Mouse (Mus musculus): ENCODE measurements at regions not wholly inside any gene's neighbourhood (a gene's known extent, or its start where the extent isn't known, plus 50 kb on each side); places are given as distances from the start of the nearest gene placed in this dataset.
"Not testable (repeated sequence)": the region's sequence is repeated elsewhere in the genome, so short reads cannot be mapped to it uniquely, and the experiment has no call there.

DNA sequence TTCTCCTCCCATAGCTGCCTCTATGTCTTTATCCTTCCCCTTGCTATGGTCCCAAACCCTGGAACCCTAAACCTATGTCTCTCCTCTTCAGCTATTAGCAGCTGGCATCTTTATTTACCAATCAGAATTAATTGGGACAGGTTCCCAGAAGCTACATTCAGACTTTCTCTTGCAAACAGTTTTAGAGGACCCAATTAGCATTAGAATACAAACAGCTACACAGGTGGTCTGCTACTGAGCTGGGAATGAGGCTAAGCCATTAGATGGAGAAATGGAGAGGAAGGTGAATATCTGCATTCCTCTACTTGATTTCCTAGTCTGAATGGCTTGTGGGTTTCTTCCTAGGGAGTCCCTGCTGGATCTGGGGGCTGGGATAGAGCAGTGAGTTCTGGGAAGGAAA, 611.9 kb downstream of the A830018L16Rik start:
- DNase-seq (ENCODE audit: low spot score in 2 of 2): no peak

DNA sequence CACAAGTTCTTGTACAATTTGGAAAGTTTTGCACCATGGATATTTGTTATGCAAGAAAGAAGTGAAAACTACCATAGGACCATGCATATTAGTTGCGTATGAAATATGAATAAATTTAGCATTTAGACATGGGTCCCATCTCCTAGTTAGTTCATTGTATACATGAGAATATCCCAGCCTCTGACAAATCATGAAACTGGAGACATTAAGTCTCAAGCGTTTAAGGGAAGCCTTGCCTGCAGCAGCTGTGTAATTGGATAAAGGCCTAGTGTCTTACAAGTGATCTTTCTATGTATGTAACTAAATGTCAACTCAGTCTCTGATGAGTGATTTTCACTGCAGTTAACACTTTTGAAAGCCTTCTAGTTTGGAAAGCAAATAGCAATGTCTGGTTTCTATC, 613.5 kb downstream of the A830018L16Rik start:
- DNase-seq (ENCODE audit: low spot score in 2 of 2): no peak

DNA sequence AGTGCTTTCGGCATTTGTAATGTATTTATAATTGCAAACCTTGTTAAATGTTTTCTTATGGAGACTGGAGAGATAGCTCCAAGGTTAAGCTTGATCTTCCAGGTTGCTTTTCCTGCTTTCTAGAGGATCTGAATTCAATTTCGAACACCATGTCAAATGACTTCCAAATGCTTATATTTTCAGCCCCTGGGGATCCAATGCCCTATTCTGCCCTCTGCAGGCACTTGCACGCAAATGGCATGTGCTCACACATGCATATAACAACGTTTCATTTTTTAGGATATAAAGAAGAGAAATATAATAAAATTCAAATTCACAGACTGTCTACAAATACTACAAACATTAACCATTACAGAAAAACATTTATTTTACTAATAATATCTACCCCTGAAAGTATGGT, 614.2 kb downstream of the A830018L16Rik start:
- no peak for DNase-seq (ENCODE audit: low spot score in 2 of 2)

DNA sequence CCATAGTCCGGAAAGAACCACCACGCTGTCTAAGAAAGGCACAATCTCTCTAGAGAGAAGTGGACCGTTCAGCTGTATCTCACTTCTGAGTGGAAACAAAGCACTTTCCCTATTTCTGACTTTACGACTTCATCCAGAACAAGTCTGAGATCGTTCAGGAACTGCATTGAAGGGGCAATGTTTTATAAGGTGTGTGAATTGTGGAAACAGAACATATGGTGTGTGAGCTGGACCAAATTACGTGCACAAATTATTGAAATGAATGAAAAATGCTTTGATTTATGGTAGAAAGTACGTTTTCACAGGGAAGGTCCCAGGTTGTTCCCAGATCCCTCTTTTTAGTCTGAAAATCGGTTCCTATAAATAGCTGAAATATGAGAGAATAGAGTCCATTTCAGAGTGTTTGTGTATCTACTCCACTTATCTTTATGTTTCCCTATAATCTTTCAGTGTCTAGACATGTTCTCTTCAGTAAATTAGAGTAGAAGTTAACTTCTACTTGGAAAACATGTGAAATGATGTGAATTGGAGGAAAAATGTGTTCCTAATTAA, 638.1 kb downstream of the A830018L16Rik start:
- no peak for DNase-seq (ENCODE audit: low spot score in 2 of 2)

DNA sequence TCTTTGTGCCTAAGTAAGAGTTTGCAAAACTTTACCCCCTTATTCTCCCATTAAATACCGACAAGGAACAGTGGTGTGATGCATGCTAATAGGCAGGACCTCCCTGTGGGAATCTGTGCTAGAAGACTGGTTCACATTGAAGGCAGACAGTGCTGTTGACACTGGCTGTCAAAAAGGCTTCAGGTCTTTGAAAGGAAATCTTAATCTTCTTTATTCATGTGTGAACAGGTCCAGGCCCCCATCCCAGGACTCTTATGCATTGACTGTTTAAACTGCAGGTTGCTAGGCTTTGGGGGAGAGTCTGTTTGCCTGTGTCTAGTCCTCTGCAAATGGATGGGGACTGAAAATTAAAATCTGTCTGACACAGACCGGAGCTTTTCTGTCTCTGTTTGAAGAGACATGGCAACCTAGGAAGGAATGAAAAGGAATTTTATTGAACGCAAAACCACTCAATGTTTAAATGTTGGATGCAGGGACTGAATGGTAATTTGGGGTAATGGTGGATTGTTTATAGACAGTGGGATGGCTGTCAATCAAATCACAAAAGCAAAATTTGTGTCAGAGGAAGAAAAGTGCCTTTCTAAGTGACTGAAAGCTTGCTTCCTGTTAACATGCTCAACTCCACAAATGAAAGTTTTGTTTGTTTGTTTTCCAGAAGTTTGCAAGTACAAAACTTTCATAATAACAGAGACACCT, 642.1 kb downstream of the A830018L16Rik start:
- no peak for DNase-seq (ENCODE audit: low spot score in 2 of 2)

DNA sequence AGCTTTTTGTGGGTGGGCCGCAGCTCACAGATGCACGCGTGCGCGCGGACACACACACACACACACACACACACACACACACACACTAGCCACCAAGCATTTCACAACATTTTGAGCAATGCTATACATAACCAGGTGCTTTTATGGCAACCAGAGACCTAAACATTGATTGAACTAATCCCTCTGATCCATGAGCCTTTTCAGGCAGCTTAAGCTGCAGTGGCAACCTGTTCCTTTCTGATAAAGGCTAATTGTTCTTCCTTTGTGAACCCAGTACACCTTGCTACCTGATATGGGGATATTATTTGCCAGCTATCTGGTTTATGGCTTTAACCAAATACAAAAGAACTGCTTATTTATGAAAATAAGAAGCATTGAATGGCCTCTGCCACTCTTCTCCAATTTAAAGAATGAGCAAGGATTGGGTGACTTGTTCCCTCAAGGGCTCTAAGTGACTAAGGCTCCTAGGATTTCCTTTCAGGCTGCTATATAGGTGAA, 651.2 kb downstream of the A830018L16Rik start:
- no peak for DNase-seq (ENCODE audit: low spot score in 2 of 2)

DNA sequence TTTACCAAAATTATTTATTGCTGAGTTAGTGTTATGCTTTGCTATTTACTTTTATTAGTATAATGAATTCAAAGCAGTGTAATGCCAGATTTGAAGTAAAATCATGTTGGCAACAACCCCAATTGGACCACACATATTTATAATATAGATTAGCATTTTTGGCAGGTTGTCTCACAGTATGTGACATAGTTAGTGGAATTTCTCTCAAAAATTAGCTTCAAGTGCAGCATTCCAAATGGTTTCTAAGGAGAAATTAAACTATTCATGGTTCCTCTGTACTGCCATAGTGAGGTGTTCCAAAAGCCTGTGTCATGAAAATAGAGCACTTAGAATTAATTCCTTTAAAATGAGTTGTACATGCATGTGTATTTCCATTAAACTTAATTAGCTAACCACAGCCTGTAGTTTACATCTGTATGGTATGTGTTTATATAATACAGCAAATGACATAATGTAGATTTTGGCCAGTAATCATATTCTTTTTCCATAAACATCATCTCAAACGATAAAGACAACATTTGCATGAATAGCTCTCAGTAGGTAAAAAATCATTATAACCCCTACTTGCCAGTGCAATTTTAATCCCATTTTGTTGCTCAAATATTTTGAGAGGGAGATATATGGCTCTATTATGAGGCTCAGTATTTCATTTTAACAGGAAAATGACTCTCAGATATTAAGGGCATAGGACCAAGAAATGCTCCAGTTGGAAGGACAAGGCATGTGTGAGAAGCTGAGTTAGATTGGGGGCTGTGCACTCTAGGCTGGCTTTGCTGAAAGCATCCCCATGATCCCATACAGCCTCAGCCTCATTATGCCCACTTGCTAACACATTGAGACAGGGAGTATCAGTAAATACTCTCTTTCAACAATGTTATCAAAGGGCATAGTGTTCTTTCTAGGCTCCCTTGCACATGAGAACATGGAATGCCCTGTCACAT, 678.9 kb downstream of the A830018L16Rik start:
- DNase-seq (ENCODE audit: low spot score in 2 of 2): no peak

DNA sequence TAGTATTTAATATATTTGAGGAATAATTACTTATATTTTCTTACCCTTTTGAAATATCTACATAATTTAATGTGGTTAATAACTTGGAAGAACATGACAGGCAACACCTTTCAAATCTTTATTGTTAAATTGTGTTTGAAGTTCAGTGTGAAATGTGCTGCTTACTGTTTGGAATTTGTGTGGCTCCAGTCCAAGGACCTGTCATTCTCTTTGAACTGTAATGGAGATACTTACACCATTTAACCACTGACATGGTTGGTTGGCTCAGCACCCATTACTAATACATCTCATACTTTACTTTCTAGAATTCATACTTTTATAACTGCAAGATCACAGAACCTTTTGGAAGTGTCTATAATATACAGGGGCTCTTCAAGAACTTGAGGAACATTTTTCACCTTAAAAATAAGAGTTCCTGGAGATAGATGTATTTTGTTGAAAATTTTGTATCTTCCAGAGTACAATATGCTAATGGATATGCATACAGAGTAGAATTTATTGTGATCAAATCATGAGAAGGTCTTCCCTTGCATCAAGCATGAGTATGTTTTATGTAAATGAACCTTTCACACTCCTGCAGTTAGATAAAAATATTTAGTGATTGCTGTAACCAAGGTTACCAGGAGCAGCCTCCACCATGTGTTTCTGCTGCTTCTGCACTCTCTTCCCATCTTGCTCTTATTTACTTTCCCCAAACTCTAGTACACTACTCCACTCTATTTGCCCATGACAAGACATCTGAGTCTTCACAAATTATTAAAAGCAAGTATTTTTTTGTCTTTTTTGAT, 701.3 kb downstream of the A830018L16Rik start:
- DNase-seq (ENCODE audit: low spot score in 2 of 2): no peak

DNA sequence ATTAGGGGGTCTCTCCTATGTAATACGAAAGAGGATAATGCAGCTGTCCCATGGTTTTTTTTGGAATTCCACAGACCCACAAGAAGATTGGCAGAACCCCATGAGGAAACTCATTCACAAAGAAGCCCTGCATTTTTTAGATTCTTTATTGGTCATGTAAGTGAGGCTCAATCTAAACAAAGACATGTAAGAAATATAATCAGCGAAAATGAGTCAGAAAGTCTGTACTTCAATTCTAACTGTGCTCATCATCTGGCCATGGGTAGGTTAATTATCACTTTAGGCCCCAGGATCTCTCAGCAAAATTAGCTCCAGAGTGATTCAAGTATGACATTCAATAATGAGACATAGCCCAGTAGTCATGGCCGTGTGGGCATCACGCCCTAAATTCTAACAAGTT, 703.2 kb downstream of the A830018L16Rik start:
- DNase-seq (ENCODE audit: low spot score in 2 of 2): no peak

DNA sequence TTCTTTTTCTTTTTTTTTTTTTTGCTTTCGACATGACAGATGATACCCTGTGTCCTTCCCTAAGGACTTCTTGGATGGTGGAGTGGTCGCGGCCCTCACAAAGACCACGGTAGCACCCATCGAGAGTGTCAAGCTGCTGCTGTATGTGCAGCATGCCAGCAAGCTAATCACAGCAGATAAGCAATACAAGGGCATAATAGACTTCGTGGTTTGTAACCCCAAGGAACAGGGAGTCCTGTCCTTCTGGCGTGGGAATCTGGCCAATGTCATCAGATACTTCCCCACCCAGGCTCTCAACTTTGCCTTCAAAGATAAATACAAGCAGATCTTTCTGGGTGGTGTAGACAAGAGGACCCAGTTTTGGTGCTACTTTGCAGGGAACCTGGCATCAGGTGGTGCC, 707.0 kb downstream of the A830018L16Rik start:
- no peak for DNase-seq (ENCODE audit: low spot score in 2 of 2)

DNA sequence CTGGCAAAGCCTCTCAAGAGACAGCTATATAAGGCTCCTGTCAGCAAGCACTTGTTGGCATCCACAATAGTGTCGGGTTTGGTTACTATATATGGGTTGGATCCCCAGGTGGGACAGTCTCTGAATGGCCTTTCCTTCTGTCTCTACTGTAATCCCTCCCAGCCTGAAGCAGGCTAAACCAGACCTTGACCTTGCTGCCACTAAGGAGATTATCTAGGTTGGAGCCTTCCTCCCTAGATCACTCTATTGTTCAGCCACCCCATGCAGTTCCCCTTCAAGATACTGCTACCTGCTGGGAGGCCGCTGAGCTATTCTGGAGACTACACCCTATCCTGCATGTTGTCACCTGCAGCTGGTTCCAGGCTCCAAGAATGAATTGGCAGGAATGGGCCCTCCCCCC, 712.7 kb downstream of the A830018L16Rik start:
- not testable (repeated sequence) for DNase-seq (ENCODE audit: low spot score in 2 of 2)

DNA sequence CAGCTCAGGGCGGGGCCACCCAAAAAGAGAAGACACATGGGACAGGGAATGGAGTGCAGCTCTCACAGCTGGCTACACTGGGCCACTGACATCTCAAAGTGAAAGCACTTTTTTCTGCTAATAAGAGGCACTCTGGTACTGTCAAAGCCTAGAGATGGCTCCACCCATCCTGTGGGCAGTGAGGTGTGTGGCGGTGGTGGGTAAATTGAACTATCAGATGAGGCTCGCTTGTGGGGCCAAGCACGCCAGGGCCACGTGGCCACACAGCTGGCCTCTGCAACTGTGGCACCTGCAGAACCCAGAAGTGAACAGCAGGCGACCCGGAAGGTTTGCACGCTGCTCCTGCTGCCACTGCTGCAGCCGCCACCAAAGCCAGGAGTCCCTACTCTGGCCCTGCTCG, 756.6 kb downstream of the A830018L16Rik start:
- DNase-seq (ENCODE audit: low spot score in 2 of 2): no peak

DNA sequence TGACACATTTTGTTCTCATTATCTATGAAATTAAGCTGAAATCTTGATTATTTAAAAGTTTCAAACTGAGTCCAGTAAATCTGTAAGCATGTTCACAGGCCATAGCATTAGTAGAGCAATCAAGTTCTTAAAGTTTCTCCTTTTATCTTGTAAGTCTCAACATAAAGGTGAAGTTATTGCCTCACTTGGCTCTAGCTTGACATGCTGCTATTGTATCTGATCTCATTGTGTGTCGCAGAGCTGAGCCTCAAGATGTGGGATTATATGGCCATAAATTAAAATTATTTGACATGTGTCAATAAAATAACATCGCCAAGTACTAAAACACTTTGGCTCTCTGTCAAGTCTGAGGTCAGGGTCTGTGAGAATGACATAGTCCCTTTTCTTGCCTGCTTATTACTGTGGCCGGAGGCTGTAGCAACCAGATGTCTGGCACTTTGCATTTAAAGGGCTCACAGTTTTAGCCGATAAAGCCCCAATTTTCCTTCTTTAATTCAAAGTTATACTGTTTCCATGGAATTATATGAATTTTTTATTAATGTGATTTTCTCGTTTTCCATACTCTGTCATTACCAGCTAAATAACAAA, 775.8 kb downstream of the A830018L16Rik start:
- no peak for DNase-seq (ENCODE audit: low spot score in 2 of 2)

DNA sequence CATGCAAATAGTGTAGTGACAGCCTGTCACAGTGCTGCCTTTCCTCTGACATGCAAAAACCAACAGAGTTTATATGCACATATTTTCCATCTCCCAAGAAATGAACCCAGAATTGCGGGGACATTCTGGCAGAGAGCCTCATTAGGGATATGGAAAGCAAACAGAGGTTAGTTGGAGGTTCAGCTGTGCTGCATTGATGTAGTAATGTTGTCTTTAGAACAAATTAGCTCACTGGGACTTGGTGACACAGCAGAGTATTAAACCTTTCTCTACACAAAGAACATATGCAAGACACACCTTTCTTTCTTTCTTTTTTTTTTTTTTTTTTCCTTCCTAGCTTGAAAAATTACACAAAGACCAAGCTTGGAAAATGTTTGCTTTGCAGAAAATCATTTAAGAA, 778.7 kb downstream of the A830018L16Rik start:
- DNase-seq (ENCODE audit: low spot score in 2 of 2): no peak

DNA sequence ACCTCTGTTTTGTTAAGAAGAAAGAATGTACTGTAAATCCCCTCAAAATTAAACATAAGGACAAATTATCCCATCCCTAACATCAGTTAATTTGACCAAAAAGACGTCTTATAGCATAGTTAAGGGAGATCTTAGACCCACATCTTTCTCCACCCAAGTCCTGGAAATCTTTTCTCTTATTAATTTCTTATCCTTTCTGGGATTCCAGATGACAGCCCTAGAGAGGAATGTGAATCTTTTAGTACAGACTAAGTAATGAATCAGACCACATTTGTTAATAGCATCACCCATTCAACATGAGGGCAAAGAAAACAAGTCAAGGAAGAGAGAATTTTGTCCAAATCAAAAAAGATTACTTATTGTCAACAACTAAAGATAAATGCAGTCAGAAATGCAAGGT, 817.2 kb downstream of the A830018L16Rik start:
- no peak for DNase-seq (ENCODE audit: low spot score in 2 of 2)

DNA sequence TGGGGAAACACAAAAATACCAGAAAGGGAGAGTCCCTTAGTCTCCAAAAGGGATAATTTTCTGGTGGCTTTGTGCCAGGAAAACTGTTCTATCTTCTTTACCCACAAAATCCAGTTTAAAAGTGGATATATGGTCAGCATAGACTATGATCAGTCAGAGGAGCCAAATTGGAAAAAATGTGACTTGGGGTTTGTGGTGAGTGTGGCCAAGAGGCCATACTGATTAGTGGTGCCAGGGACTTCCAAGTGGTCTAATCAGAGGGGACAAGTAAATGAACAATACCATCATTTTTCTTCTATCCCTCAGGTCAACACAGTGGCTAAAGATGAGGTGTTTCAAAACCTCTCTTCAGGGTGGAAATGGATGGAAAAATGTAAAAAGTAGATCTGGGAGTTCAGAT, 828.2 kb downstream of the A830018L16Rik start:
- no peak for DNase-seq (ENCODE audit: low spot score in 2 of 2)

DNA sequence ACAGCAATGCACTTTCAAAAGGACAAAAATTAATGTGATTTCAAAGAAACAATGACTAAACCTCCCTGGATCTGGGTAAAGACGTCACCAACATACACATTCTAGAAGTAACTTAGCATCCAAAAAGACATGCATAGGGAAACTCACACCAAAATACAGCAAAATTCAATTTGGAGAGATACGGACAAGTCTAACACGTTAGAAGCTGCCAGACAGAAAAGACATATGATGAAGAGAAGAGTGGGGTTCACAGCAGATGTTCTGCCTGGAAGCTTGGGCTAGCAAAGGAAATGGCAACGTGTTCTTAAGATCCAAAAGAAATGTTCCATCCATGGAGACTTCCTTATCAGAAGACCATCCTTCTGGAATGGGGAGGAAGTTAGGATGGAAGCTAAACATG, 868.6 kb downstream of the A830018L16Rik start:
- no peak for DNase-seq (ENCODE audit: low spot score in 2 of 2)

DNA sequence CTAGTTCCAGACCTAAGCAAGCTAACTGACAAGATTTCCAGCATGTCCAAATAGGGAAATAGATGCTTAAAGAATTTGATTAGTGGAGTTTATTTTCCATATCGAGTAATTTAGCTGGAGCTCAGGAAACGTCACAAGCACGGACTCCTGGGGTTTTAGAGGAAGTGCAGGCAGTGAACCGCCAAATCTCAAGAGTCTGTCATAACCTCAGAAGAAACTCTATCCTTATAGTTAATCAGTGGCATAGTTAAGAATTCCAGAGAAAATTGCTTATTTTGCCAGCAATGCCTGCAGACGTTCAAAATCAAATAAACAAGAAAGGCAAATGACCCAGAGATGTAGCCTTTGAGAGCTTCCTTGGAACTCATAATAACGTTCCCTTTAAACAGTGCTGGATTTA, 871.6 kb downstream of the A830018L16Rik start:
- DNase-seq (ENCODE audit: low spot score in 2 of 2): no peak

DNA sequence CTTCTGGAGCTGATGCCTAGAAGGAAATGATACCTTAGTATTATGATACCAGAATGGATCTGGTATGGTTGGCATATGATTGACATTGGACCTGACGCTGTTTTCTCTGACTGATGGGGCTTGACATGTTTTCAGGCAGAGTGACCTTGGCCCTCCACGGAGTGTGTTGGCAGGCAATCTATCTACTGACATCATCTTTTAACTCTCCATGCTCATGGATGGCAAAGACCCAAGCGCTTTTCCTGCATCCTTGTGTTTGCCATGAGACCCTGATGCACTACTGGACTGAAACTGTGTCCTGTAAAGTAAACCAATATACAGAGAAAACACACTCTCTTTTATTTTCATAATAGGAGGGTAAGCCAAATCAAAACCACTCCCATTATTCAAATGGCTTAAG, 872.1 kb downstream of the A830018L16Rik start:
- DNase-seq (ENCODE audit: low spot score in 2 of 2): no peak

DNA sequence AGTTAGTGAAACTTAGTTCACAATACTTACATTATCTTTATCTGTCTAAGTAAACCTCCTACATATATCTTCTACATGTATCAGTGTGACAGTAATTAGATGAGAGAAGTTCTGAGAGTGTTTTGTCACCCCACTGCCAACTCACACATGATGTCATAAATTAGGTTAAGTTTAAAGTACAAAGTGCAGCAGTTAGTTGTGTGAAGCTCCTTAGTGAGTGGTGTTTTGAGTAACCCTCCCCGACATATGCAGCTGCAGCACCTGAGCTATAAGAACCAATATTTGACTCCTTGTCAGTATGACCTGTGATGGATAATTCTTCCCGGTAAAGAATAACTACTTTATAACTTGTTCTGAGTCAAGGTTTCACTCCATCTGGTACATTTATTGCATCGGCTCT, 874.6 kb downstream of the A830018L16Rik start:
- DNase-seq (ENCODE audit: low spot score in 2 of 2): no peak

DNA sequence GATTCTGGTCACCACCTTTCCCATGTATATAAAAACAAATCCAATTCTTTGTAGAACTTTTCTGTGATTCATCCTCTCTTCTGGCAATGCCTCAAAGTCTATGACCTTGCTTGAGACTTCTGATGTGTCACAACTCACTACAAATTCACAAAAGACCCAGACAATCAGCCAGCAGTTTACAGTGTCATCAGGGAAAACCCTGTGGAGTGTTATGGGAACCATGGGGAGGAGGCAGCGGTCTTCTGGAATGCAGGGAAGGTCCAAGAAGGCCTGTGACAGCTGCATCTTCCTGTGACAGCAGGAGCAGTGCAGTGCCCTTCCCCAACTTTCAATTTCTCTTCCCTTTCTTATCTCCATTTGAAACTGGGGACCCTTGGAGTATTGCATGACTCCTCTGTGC, 877.9 kb downstream of the A830018L16Rik start:
- no peak for DNase-seq (ENCODE audit: low spot score in 2 of 2)

All from frontal cortex, postnatal 10 days (tissue).